Mouse (Mus musculus) right cerebral cortex, postnatal 4 days (tissue): ENCODE measurements around the gene Ugt2b35.
"Not testable (repeated sequence)": the region's sequence is repeated elsewhere in the genome, so short reads cannot be mapped to it uniquely, and the experiment has no call there.

Source experiments
- DNase-seq: peaks from one replicate; pipeline ENCODE4 v3.0.0-alpha.2; 2022

Ugt2b35 gene

DNA sequence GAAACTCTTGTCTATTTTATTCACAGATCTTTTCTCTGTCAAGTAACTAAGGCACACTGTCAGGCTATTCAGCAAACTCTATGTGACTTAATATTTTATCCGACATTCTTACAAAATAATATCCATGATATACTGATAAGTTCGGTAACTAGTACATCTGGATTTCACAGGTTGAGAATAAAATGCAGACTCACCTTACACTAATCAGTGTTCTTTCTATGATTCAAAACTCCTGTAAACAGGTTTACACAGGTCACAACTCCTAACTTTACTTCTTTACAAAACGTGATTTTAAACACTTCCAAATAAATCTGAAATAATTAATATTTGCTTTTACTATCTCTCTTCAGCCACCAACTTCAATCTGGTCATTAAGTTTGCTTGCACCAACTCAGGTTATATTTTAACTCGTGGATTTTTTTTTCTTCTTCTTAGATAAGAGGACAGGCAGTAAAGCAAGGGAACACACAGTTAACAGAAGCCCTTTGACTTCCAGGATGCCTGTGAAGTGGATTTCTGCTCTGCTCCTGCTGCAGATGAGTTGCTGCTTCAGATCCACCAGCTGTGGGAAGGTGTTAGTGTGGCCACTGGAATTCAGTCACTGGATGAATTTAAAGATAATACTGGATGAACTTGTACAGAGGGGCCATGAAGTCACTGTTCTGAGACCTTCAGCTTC lies at the start of gene Ugt2b35:
TSS of gene Ugt2b35 (plus strand) at position 466 of the 679 bp plus-strand sequence.
- no peak for DNase-seq

DNA sequence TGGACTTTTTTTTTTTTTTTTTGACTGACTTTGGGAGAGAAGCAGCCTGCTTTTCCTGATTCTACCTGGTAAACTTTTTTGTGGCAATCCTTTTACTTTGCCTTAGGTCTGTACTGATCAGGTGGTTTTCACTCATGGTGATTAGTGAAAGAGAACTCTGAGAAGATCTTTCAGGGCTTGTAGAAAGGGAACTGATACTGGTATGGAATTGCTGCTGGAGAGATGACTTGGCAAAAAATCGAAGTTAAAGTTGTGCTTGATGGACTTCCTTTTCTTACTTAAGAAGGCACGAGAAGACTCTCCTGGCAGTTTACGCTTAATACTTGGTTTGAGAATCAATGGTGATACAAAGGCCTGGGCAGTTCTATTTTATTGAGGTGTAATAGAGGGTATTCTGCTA lies 40.2 kb upstream of the Ugt2b35 start:
- DNase-seq, result no peak

DNA sequence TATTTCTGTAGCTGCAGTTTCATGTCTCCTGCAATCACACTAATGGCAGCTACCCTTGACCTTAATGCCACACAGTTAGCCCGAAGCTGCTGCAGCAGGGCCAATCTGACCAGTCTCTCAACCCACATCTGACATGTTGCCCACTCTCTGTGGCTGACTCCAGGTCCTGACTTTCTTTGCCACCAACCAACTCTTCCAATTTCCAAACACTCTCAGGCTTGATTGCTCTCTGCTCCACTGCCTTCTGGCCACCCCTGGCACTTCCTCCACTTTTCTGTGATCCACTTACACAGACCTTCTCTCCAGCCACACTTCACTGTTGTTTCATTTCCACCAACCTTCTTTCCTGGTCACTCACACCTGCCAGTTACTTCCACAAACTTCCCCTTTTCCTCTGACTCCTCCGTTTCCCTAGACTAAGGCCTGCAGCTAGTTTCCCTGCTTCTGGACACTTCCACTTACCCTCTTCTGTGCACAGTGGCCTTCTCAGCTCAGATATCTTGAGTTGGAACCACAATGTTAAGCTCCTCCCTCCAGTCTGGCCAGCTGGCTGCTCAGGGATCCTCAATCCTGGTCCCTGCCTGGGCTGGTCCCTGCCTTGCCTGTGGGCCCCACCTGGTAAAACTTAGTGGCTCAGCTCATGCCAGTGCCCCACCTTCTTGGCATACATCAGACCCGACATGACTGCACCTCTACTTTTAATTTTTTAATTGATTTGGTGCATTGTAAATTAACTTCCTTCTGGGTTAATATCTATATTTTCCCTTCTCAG lies 38.9 kb upstream of the Ugt2b35 start:
- no peak for DNase-seq

DNA sequence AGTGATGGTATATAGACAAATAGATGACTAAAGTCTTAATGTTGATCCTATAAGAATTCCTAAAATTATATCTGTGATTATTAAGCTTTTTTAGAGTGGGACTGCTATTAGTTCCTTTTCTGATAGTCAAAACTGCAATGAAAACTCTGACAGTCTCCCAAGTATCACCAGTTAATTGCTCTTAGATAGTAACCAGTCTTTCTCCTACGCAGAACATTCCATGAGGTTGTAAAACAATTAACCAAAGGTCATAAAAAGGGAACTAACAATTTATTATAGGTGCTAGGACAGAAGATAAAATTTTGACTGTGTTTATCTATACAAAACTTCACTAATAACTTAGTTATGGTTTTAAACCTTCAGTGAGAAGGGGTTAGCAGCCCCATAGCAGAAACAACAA lies 37.8 kb upstream of the Ugt2b35 start:
- DNase-seq, result not testable (repeated sequence)

DNA sequence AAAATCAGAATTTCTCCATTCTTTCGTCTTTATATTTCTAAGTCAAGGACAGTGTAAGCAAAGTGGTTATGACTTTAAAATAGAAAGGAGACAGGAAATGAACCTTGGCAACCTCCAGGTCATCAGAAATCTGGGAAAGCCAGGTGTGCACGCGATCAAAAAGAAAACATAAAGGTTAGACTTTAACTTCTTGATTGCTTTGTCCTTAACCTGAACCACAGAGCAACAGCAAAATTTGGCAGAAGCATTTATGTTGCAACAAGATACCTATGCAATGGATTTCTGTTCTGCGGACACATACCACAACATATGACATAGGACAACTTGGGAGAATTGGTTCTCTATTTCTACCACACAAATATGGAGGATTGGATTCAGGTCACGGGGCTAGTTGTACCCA lies 33.4 kb upstream of the Ugt2b35 start:
- DNase-seq, result not testable (repeated sequence)

DNA sequence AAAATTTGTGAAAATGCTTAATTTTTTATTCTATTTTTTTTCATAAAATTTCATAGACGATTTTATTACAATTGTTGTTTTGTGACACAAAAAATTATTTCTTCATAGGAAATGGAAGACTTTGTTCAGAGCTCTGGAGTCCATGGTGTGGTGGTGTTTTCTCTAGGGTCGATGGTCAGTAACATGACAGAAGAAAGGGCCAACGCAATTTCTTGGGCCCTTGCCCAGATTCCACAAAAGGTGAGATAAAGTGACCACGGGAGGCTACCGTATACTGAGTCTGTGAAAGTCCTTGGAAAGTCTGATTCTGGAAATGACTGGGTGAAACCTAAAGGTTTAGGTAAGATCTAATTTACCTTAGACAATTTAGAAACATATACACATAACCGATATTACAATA lies 4.1 kb downstream of the Ugt2b35 start:
- DNase-seq, result no peak

DNA sequence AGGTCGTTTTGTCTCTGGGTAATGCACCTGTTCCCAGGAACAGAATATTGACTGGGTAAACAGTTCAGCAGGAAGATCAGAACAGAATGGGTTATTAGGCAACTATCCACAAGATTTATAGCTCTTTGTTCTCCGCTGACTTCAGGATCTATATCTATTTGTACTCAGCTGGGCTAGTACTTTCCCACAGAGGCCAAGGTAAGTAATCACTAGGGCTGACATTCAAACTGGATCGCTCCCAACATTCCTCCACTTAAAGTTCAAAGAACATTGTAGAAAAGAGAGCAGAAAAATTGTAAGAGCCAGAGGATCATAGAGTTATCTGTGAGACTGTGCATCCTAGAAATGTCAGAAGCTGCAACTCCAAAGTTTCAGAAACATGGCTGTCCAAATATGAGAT lies 14.8 kb downstream of the Ugt2b35 start:
- no peak for DNase-seq

DNA sequence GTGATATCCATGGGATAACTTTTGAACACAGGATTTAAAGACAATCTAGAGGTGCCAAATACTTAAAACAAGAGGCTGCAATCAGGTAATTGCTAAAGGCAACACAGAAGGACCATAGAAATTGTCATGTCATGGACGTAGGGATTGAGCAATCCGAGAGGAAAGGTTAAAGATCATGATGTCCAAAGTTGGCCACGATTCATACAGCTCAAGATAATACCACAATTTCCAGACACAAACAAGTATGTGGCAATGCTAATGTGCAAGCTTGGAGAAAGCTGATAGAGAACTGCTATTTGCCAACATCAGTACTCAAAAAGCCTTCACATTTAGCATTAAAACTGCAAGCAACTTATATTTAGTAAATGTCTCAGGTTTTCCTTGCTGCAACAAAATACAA lies 26.7 kb downstream of the Ugt2b35 start:
- no peak for DNase-seq

DNA sequence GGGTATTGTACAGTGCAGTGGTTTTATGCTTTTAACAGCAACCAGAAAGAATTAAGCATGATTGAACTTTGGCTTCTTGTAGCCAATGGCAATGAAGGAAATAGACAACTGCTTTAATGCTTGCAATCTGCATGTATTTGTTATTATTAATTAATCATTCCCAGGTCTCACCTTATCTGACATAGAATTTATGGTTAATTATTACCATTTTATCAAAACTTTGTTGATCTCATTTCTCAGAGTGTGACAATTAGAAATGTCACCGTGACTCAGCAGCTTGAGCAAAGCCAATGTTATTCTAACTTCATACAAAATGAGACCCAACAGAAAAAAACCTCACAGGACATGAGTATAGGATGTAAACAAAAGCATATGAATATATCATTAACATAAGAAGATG lies 30.0 kb downstream of the Ugt2b35 start:
- no peak for DNase-seq
